Mouse (Mus musculus) liver, embryonic 14.5 days (tissue): ENCODE results near the gene Cavin2. TPM values are rescaled to one million over a fixed set of nuclear protein-coding genes. Genes with fewer than 3 reads are reported as not detected.

ENCODE experiments used
- ATAC-seq: fragments of 200-750 bp; cut with Nextera tagmentation; 2 replicates; pipeline ENCODE4 v1.8.0; 2017; ENCODE audit warnings: moderate number of reproducible peaks, mild to moderate bottlenecking, moderate library complexity; ENCODE audit not compliant: insufficient read depth
- DNase-seq, 3 experiments: peaks; one replicate each; pipeline ENCODE4 v3.0.0-alpha.2; 2012 to 2013; ENCODE audit warnings: low read depth in 3 of 3, low spot score in 3 of 3
- H3K27ac ChIP-seq: fragments of 300-500 bp; sonication (generic); 2 replicates; pipeline ENCODE4 v1.5.1; 2014; ENCODE audit warnings: moderate library complexity, mild to moderate bottlenecking, control low read depth, inconsistent platforms
- H3K27me3 ChIP-seq: fragments of 300-500 bp; sonication (generic); 2 replicates; pipeline ENCODE4 v1.6.1; 2014; ENCODE audit warnings: mild to moderate bottlenecking, low read length, moderate library complexity; ENCODE audit not compliant: control insufficient read depth, insufficient read depth
- H3K36me3 ChIP-seq: fragments of 300-500 bp; sonication (generic); replicated peaks from 2 replicates; pipeline ENCODE4 v1.6.1; 2014; ENCODE audit warnings: low read depth; ENCODE audit not compliant: control insufficient read depth, insufficient read depth
- H3K4me1 ChIP-seq, 2 experiments: fragments of 200-500 bp in 1 of 2; fragments of 300-500 bp in 1 of 2; sonication (generic) in 1 of 2; replicated peaks; 2 replicates each; pipeline ENCODE4 v1.6.1; 2012 to 2014; ENCODE audit warnings: antibody characterized with exemption in 1 of 2, inconsistent platforms in 1 of 2, low read length in 1 of 2; ENCODE audit not compliant: control insufficient read depth in 2 of 2, insufficient read depth in 2 of 2
- H3K4me2 ChIP-seq: fragments of 300-500 bp; sonication (generic); 2 replicates; pipeline ENCODE4 v1.6.1; 2014; ENCODE audit warnings: low read depth, mild to moderate bottlenecking, control low read depth, moderate library complexity
- H3K4me3 ChIP-seq, 2 experiments: fragments of 200-500 bp in 1 of 2; fragments of 300-500 bp in 1 of 2; sonication (generic) in 1 of 2; 2 replicates each; pipeline ENCODE4 v1.5.1; 2012 to 2014; ENCODE audit warnings: low read depth in 2 of 2, low read length in 2 of 2, mild to moderate bottlenecking in 2 of 2, control low read depth in 1 of 2, inconsistent platforms in 1 of 2, moderate library complexity in 1 of 2; ENCODE audit not compliant: insufficient read depth in 1 of 2
- H3K9ac ChIP-seq: fragments of 300-500 bp; sonication (generic); replicated peaks from 2 replicates; pipeline ENCODE4 v1.6.1; 2014; ENCODE audit warnings: mild to moderate bottlenecking, control low read depth, moderate library complexity
- H3K9me3 ChIP-seq: fragments of 300-500 bp; sonication (generic); 2 replicates; pipeline ENCODE4 v1.6.1; 2016; ENCODE audit warnings: low read length, mixed read lengths; ENCODE audit not compliant: control insufficient read depth
- CTCF ChIP-seq: IDR thresholded peaks from 2 replicates; pipeline ENCODE4 v1.5.1; 2016; ENCODE audit warnings: antibody characterized with exemption, low read depth, control low read depth
- EP300 ChIP-seq: IDR thresholded peaks from 2 replicates; pipeline ENCODE4 v1.6.1; 2016; ENCODE audit warnings: antibody characterized with exemption, low read depth
- WGBS: fragments of 180-500 bp; shearing (Covaris S2); extraction: QIAGEN DNeasy Blood & Tissue Kit; methylation state at CpG from one replicate; pipeline ENCODE4 v1.1.7; 2014; ENCODE audit not compliant: insufficient replicate concordance; 5-methylcytosine and 5-hydroxymethylcytosine counted together
- polyA plus RNA-seq, 2 experiments: library from polyadenylated mRNA; depleted of rRNA in 1 of 2; stranded (reverse) in 1 of 2; unstranded in 1 of 2; fragments of >200 nt; fragmentation: Nextera tagmentation in 1 of 2; extraction: Ambion mirVana in 1 of 2; gene quantifications; 2 replicates each; pipeline versions ENCODE4 v1.2.1 to v1.2.3; 2012 to 2014

Gene Cavin2
- polyA plus RNA-seq, 2 experiments, result 10.3 to 22.7 TPM

DNA sequence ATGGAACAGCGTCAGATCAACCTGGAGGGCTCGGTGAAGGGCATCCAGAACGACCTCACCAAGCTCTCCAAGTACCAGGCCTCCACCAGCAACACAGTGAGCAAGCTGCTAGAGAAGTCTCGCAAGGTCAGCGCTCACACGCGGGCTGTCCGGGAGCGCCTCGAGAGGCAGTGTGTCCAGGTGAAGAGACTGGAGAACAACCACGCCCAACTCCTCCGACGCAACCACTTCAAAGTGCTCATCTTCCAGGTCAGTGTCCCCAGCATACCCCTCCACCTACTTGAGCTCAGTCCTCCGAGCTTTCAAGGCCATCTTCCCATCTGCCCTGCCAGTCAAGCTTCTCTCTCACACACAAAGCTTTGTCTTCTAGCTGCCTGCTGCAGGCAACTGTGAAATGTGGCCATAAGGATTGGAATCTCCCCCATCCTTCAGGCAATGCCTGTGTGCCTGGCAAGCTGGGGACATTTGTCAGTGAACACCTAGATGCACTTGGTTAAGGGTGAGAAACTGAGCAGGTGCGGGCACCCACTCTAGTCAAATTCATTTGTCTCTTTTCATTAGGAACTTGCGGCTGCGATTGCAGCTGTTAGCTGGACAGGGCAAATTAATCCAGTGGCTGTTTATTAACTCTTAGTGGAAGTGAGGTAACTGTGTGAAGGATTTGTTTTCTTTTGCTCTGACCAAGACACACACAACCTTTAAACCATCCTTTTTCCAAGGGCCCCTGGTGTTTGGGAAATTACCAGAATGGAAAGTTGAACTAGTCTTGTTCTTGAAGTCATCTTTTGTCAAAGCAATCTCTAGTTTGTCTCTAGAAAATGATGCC is 907 bp downstream of the Cavin2 start:
- Histone ChIP-seq H3K4me2 (peak overlapping the region; percentile 29), H3K36me3 (no peaks in the 10 kb centered on the region), H3K4me3 (peak overlapping the region; percentile 35 to 39), H3K27ac (no peak overlapping the region), H3K9ac (peak overlapping the region; percentile 23; the same call in 1 of the 2 replicates), H3K4me1 (0 out of 4 replicates have a peak, but pooled peaks cover 0 to 3% of the 10 kb centered on the region in 2 experiments), H3K9me3 (no peaks in the 10 kb centered on the region), H3K27me3 (no peaks in the 10 kb centered on the region)
- ATAC-seq (no peak), DNase-seq (no peak)
- 67% methylated on average over 17 of the region's 17 CpGs for whole genome bisulfite sequencing
- TF ChIP-seq EP300 (no peak), CTCF (no peak)

DNA sequence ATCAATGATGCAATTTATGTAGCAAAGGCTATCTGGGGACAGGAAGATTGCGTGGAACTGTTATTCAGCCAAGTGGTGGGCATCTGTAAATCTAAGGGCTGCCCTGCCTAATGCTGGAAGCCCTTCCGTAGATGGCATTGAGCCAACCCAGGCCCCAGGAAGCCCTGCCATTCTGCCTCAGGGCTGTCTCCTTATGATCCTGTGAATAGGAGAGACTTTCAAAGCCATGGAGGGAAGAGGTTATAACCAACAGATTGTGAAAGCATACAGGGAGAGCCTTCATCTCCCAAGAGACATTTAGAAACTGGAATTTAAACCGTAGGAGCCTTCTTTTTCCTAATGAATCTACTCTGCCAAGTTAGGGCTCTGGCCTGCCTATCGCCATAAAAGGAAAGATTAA is 1.7 kb downstream of the Cavin2 start:
- ATAC-seq, result no peak
- Histone ChIP-seq H3K9ac (no peak overlapping the region; the same call in 1 of the 2 replicates), H3K4me3 (peak overlapping the region; percentile 24 to 39; a peak in 3 of 4 replicates), H3K4me2 (peak overlapping the region; percentile 29; the same call in 1 of the 2 replicates), H3K36me3 (no peaks in the 10 kb centered on the region), H3K27me3 (no peaks in the 10 kb centered on the region), H3K9me3 (no peaks in the 10 kb centered on the region), H3K27ac (no peak overlapping the region), H3K4me1 (0 out of 4 replicates have a peak, but pooled peaks cover 0 to 3% of the 10 kb centered on the region in 2 experiments)
- no peak for TF ChIP-seq EP300
- TF ChIP-seq CTCF, result no peak
- DNase-seq, result no peak
- 53% methylated on average over 4 of the region's 4 CpGs for WGBS

GRCm38 (mm10) chr1:51292348-51292747 is 3.4 kb downstream of the Cavin2 start:
- no peaks in the 10 kb centered on the region for H3K36me3 ChIP-seq
- 0 out of 4 replicates have a peak, but pooled peaks cover 0 to 3% of the 10 kb centered on the region in 2 experiments for H3K4me1 ChIP-seq
- no peaks in the 10 kb centered on the region for H3K9me3 ChIP-seq
- peak overlapping the region; percentile 19 for H3K4me2 ChIP-seq
- ATAC-seq, result no peak
- 47% methylated on average over 4 of the region's 4 CpGs for WGBS
- H3K4me3 ChIP-seq, result no peak overlapping the region; a peak in 1 of 4 replicates
- no peak for DNase-seq
- H3K9ac ChIP-seq, result no peak overlapping the region
- TF ChIP-seq EP300 (no peak), CTCF (no peak)
- H3K27me3 ChIP-seq, result no peaks in the 10 kb centered on the region
- H3K27ac ChIP-seq, result no peak overlapping the region

- no peak overlapping the region for H3K27ac ChIP-seq
- no peak for TF ChIP-seq EP300
- TF ChIP-seq CTCF, result no peak
- H3K4me1 ChIP-seq, result no peaks in the 10 kb centered on the region
- WGBS, result 36% methylated on average over 11 of the region's 11 CpGs
- no peak overlapping the region for H3K4me3 ChIP-seq
- H3K4me2 ChIP-seq, result no peak overlapping the region
- no peaks in the 10 kb centered on the region for H3K27me3 ChIP-seq
- H3K36me3 ChIP-seq, result no peaks in the 10 kb centered on the region
- no peak overlapping the region for H3K9ac ChIP-seq
- H3K9me3 ChIP-seq, result no peaks in the 10 kb centered on the region
- DNase-seq, result no peak
- ATAC-seq, result peak; percentile 67; the same call in 1 of the 2 replicates
Measured at GRCm38 (mm10) chr1:51300295-51300930, 11.5 kb downstream of the Cavin2 start.

DNA sequence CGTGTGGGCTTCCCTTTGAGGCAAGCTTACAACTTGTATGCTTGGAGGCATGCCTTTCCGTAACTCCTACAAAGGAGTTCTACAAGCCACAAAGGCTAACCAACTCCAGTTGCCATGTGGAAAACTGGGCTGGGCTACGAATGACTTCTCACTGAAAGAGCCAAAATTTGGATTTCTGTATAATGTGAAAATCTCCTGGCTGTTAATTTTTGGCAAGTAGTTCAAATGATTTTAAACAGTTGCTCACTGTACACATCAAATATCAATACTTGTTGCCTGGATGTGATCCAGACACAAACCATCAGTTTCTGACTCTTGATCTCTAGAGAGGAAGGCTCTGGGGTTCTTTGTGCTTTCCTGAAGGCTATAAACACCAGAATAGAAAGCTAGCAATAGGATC is 18.1 kb downstream of the Cavin2 start:
- TF ChIP-seq EP300, result no peak
- TF ChIP-seq CTCF, result no peak
- no peak overlapping the region for H3K27ac ChIP-seq
- H3K9me3 ChIP-seq, result no peaks in the 10 kb centered on the region
- ATAC-seq (no peak), DNase-seq (no peak)
- H3K4me3 ChIP-seq, result no peak overlapping the region
- H3K4me1 ChIP-seq, result no peaks in the 10 kb centered on the region
- no peak overlapping the region for H3K9ac ChIP-seq
- no peak overlapping the region for H3K4me2 ChIP-seq
- 63% methylated on average over 3 of the region's 3 CpGs for WGBS
- H3K27me3 ChIP-seq, result no peaks in the 10 kb centered on the region
- H3K36me3 ChIP-seq, result no peaks in the 10 kb centered on the region
